ENCODE assay signal across 8 mouse cellular contexts in the genomic region with DNA sequence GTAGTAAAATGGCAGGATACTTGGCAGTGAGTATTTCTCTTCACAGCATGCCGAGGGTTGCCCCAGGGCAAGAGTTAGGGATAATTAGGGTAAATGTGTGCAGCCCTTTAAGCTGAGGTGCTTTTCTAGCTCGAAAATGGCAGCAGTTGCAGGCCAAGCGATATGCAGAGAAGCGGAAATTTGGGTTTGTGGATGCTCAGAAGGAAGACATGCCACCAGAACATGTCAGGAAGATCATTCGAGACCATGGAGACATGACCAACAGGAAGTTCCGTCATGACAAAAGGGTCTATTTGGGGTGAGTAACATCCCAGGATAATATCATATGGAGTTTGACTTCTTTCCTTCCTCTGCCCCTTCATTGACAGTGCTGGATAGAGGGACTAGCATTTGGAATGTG. TPM values are rescaled to one million over a fixed set of nuclear protein-coding genes. Genes with fewer than 3 reads are reported as not detected.
DNase-seq lines count a peak whose midpoint lies in the region; ATAC-seq and TF ChIP-seq lines count a peak whose summit lies in the region.

No protein-coding gene starts in this region.

- H3K36me3 ChIP-seq in neural tube, embryonic 12.5 days, result peaks cover 36% of the 10 kb centered on the region

- DNase-seq in left cerebral cortex, adult 2 months (ENCODE audit: extremely low spot score in 1 of 2, low spot score in 2 of 2), result no peak
- no peak for DNase-seq in left cerebral cortex, postnatal 25 days (ENCODE audit: low spot score in 2 of 2)
- peak; percentile 51 for DNase-seq in induced T-regulatory cell, adult 2 months (ENCODE audit: low read depth)
- no peak for DNase-seq in cerebellum, postnatal 36 days
- no peak for DNase-seq in thymus, postnatal 0 days (ENCODE audit: low spot score)
- DNase-seq in yolk sac, embryonic 10.5 days (ENCODE audit: low spot score), result no peak

- H3K4me3 ChIP-seq in left cerebral cortex, adult 2 months, result peak overlapping the region; percentile 75
- H3K4me3 ChIP-seq in cortical plate, adult 2 months (ENCODE audit: insufficient read depth, low read length), result peak overlapping the region; percentile 50
- H3K4me3 ChIP-seq in neural tube, embryonic 12.5 days, result peak overlapping the region; percentile 95

- H3K27ac ChIP-seq in left cerebral cortex, adult 2 months, result peak overlapping the region; percentile 93
- no peak overlapping the region for H3K27ac ChIP-seq in cortical plate, adult 2 months (ENCODE audit: insufficient read depth, low read length)
- no peak overlapping the region for H3K27ac ChIP-seq in neural tube, embryonic 12.5 days

- peak overlapping the region; percentile 81 for H3K4me2 ChIP-seq in neural tube, embryonic 12.5 days (replicated peaks)

- ATAC-seq in neural tube, embryonic 12.5 days (ENCODE audit: low FRiP score, low read depth), result no peak

- intact Hi-C loops in left cerebral cortex, adult 2 months (cut with DNase I), result loop anchor here (2.0 kb wide), 1 partner anchor 23 kb away; no protein-coding TSS in a partner anchor
- intact Hi-C loops in left cerebral cortex, postnatal 25 days (cut with DNase I), result no loop called here

- WGBS in neural tube, embryonic 12.5 days, result 47% methylated on average over 6 of the region's 6 CpGs

- no peaks in the 10 kb centered on the region for H3K9me3 ChIP-seq in neural tube, embryonic 12.5 days

- no peak for TF ChIP-seq POLR2A in cortical plate, adult 2 months (IDR thresholded peaks at IDR 0.05; ENCODE audit: extremely low read depth, insufficient read depth, low read length)

- no peak for TF ChIP-seq CTCF in left cerebral cortex, adult 2 months (IDR thresholded peaks at IDR 0.05)
- no peak for TF ChIP-seq CTCF in cortical plate, adult 2 months (IDR thresholded peaks at IDR 0.05; ENCODE audit: extremely low read depth, insufficient read depth, low read length)

- peaks cover 5% of the 10 kb centered on the region for H3K4me1 ChIP-seq in cortical plate, adult 2 months (ENCODE audit: control insufficient read depth, insufficient read depth, low read length)
- peaks cover 9% of the 10 kb centered on the region for H3K4me1 ChIP-seq in neural tube, embryonic 12.5 days

- peak overlapping the region; percentile 93 for H3K9ac ChIP-seq in neural tube, embryonic 12.5 days

- H3K27me3 ChIP-seq in neural tube, embryonic 12.5 days (replicated peaks), result no peaks in the 10 kb centered on the region

RNA-seq across cellular contexts. Expression of gene Prpf8, which starts 0.9 kb away (rescaled TPM):
- 100 to 1,000 TPM; 133 to 138 TPM for total RNA-seq in left cerebral cortex, adult 2 months (2021)
- 100 to 1,000 TPM; 120 to 127 TPM for total RNA-seq in left cerebral cortex, postnatal 25 days (2021)
- polyA plus RNA-seq in cortical plate, adult 2 months (2012; rRNA removed), result 88.8 and 89.2 TPM in 2 replicates
- polyA plus RNA-seq in neural tube, embryonic 12.5 days (2016; fragmentation: Nextera tagmentation; extraction: Ambion mirVana), result 68.3 and 69.2 TPM in 2 replicates
- 39.2 and 40.0 TPM in 2 replicates for polyA plus RNA-seq in thymus, postnatal 0 days (2015; fragmentation: Nextera tagmentation; extraction: Ambion mirVana)

RNA-seq across cellular contexts. Expression of gene Rilp, which starts 22.4 kb away (rescaled TPM):
- 1 to 10 TPM in 1 of 2 experiments, under 1 TPM in 1; 0.91 to 1.4 TPM for total RNA-seq in left cerebral cortex, adult 2 months (2021)
- 1 to 10 TPM; 2.0 to 2.7 TPM for total RNA-seq in left cerebral cortex, postnatal 25 days (2021)
- polyA plus RNA-seq in cortical plate, adult 2 months (2012; rRNA removed), result 2.8 TPM in 2 replicates
- polyA plus RNA-seq in neural tube, embryonic 12.5 days (2016; fragmentation: Nextera tagmentation; extraction: Ambion mirVana), result 0.52 and 0.76 TPM in 2 replicates
- polyA plus RNA-seq in thymus, postnatal 0 days (2015; fragmentation: Nextera tagmentation; extraction: Ambion mirVana), result 0.90 and 1.1 TPM in 2 replicates

RNA-seq across cellular contexts. Expression of gene Scarf1, which starts 25.8 kb away (rescaled TPM):
- 1 to 10 TPM; 1.3 to 1.6 TPM for total RNA-seq in left cerebral cortex, adult 2 months (2021)
- total RNA-seq in left cerebral cortex, postnatal 25 days (2021), result 1 to 10 TPM; 1.7 to 2.1 TPM
- 2.7 and 3.2 TPM in 2 replicates for polyA plus RNA-seq in cortical plate, adult 2 months (2012; rRNA removed)
- 4.9 and 5.8 TPM in 2 replicates for polyA plus RNA-seq in neural tube, embryonic 12.5 days (2016; fragmentation: Nextera tagmentation; extraction: Ambion mirVana)
- polyA plus RNA-seq in thymus, postnatal 0 days (2015; fragmentation: Nextera tagmentation; extraction: Ambion mirVana), result 2.4 and 2.7 TPM in 2 replicates

RNA-seq across cellular contexts. Expression of gene Tlcd2, which starts 26.0 kb away (rescaled TPM):
- under 1 TPM; 0.51 to 0.66 TPM for total RNA-seq in left cerebral cortex, adult 2 months (2021)
- total RNA-seq in left cerebral cortex, postnatal 25 days (2021), result under 1 TPM; 0.69 to 0.80 TPM
- 0.89 and 1.3 TPM in 2 replicates for polyA plus RNA-seq in cortical plate, adult 2 months (2012; rRNA removed)
- 8.3 and 8.6 TPM in 2 replicates for polyA plus RNA-seq in neural tube, embryonic 12.5 days (2016; fragmentation: Nextera tagmentation; extraction: Ambion mirVana)
- polyA plus RNA-seq in thymus, postnatal 0 days (2015; fragmentation: Nextera tagmentation; extraction: Ambion mirVana), result 9.7 and 13.8 TPM in 2 replicates

RNA-seq across cellular contexts. Expression of gene Wdr81, which starts 33.0 kb away (rescaled TPM):
- 10 to 100 TPM; 19.5 to 20.7 TPM for total RNA-seq in left cerebral cortex, adult 2 months (2021)
- total RNA-seq in left cerebral cortex, postnatal 25 days (2021), result 10 to 100 TPM; 17.4 to 18.7 TPM
- 12.8 and 14.1 TPM in 2 replicates for polyA plus RNA-seq in cortical plate, adult 2 months (2012; rRNA removed)
- polyA plus RNA-seq in neural tube, embryonic 12.5 days (2016; fragmentation: Nextera tagmentation; extraction: Ambion mirVana), result 8.2 and 9.0 TPM in 2 replicates
- 5.7 and 5.9 TPM in 2 replicates for polyA plus RNA-seq in thymus, postnatal 0 days (2015; fragmentation: Nextera tagmentation; extraction: Ambion mirVana)
